Comparison of ENCODE assay signal across 8 mouse cellular contexts in genomic region chr2:39065400-39065987, GRCm38 (mm10). TPM values are rescaled to one million over a fixed set of nuclear protein-coding genes. Genes with fewer than 3 reads are reported as not detected.
DNase-seq lines count a peak whose midpoint lies in the region; ATAC-seq and TF ChIP-seq lines count a peak whose summit lies in the region.

TSS of gene Golga1 (minus strand) at chr2:39065541.

- H3K79me3 ChIP-seq in C2C12 (ENCODE audit: low read depth): peaks cover 10% of the 10 kb centered on the region

- peak within 1 kb of the TSS; percentile 76 for H3ac ChIP-seq in C2C12 (ENCODE audit: control insufficient read depth, insufficient read length, low read depth)

- peak; percentile 98 for DNase-seq in brain, embryonic 14.5 days (ENCODE audit: low read depth)
- peak; percentile 96 for DNase-seq in kidney, postnatal 0 days (ENCODE audit: low spot score)
- DNase-seq in liver, embryonic 11.5 days (ENCODE audit: low spot score): peak; percentile 88
- DNase-seq in naive thymus-derived CD4-positive, alpha-beta T cell, adult 2 months (ENCODE audit: low read depth): peak; percentile 93

- H3K9me3 ChIP-seq in erythroblast, embryonic 14.5 days (ENCODE audit: control insufficient read depth, low read length): no peaks in the 10 kb centered on the region
- H3K9me3 ChIP-seq in heart, embryonic 12.5 days (replicated peaks): no peaks in the 10 kb centered on the region
- H3K9me3 ChIP-seq in kidney, postnatal 0 days (replicated peaks; ENCODE audit: low read length): no peaks in the 10 kb centered on the region
- no peaks in the 10 kb centered on the region for H3K9me3 ChIP-seq in liver, embryonic 11.5 days (ENCODE audit: control insufficient read depth, low read length)
- no peaks in the 10 kb centered on the region for H3K9me3 ChIP-seq in stomach, embryonic 14.5 days (ENCODE audit: control insufficient read depth, low read depth, low read length)

- ATAC-seq in heart, embryonic 12.5 days (ENCODE audit: insufficient number of reproducible peaks, low FRiP score): peak; percentile 97
- ATAC-seq in kidney, postnatal 0 days (replicated peaks; ENCODE audit: low FRiP score, low read depth): peak; percentile 99
- peak; percentile 95 for ATAC-seq in liver, embryonic 11.5 days (replicated peaks; ENCODE audit: low FRiP score)
- ATAC-seq in stomach, embryonic 14.5 days (ENCODE audit: insufficient number of reproducible peaks, insufficient read depth, low FRiP score, low read depth): peak; percentile 96

- H3K27me3 ChIP-seq in C2C12 (ENCODE audit: control insufficient read depth, insufficient read depth, insufficient read length): no peaks in the 10 kb centered on the region
- no peaks in the 10 kb centered on the region for H3K27me3 ChIP-seq in erythroblast, embryonic 14.5 days (ENCODE audit: control insufficient read depth)
- H3K27me3 ChIP-seq in heart, embryonic 12.5 days (replicated peaks): no peaks in the 10 kb centered on the region
- no peaks in the 10 kb centered on the region for H3K27me3 ChIP-seq in kidney, postnatal 0 days (ENCODE audit: insufficient read depth, low read length)
- H3K27me3 ChIP-seq in liver, embryonic 11.5 days (replicated peaks; ENCODE audit: control insufficient read depth, insufficient read depth, low read length): no peaks in the 10 kb centered on the region
- H3K27me3 ChIP-seq in stomach, embryonic 14.5 days (ENCODE audit: control insufficient read depth, insufficient read depth, low read length): no peaks in the 10 kb centered on the region

- WGBS in heart, embryonic 12.5 days: under 1% methylated on average over 50 of the region's 50 CpGs
- WGBS in kidney, postnatal 0 days: under 1% methylated on average over 49 of the region's 50 CpGs
- WGBS in liver, embryonic 11.5 days: under 1% methylated on average over 50 of the region's 50 CpGs
- under 1% methylated on average over 50 of the region's 50 CpGs for WGBS in stomach, embryonic 14.5 days

- peaks cover 29% of the 10 kb centered on the region for H3K36me3 ChIP-seq in C2C12 (ENCODE audit: control insufficient read depth, insufficient read depth)
- H3K36me3 ChIP-seq in erythroblast, embryonic 14.5 days (ENCODE audit: control insufficient read depth): peaks cover 29% of the 10 kb centered on the region
- peaks cover 14% of the 10 kb centered on the region; the same call in 1 of the 2 replicates for H3K36me3 ChIP-seq in heart, embryonic 12.5 days
- 0 out of 2 replicates have a peak, but pooled peaks cover under 1% of the 10 kb centered on the region for H3K36me3 ChIP-seq in kidney, postnatal 0 days (ENCODE audit: insufficient read depth, low read length)
- no peaks in the 10 kb centered on the region for H3K36me3 ChIP-seq in liver, embryonic 11.5 days (ENCODE audit: control insufficient read depth, insufficient read depth, low read length)
- peaks cover 17% of the 10 kb centered on the region for H3K36me3 ChIP-seq in stomach, embryonic 14.5 days (ENCODE audit: control insufficient read depth, insufficient read depth, low read length)

- TF ChIP-seq POLR2A in brain, embryonic 14.5 days (IDR thresholded peaks at IDR 0.05; ENCODE audit: borderline replicate concordance, extremely low read depth, insufficient read depth, insufficient read length, poor library complexity, severe bottlenecking): peak; percentile 88

- H3K27ac ChIP-seq in heart, embryonic 12.5 days (ENCODE audit: poor library complexity, severe bottlenecking): peak within 1 kb of the TSS; percentile 95
- H3K27ac ChIP-seq in kidney, postnatal 0 days: peak within 1 kb of the TSS; percentile 95
- H3K27ac ChIP-seq in liver, embryonic 11.5 days (ENCODE audit: low read depth, low read length): peak within 1 kb of the TSS; percentile 82
- peak within 1 kb of the TSS; percentile 90 for H3K27ac ChIP-seq in stomach, embryonic 14.5 days (ENCODE audit: low read length)

- H3K9ac ChIP-seq in heart, embryonic 12.5 days: peak within 1 kb of the TSS; percentile 97
- peak within 1 kb of the TSS; percentile 87 for H3K9ac ChIP-seq in kidney, postnatal 0 days (ENCODE audit: low read depth, low read length)
- H3K9ac ChIP-seq in liver, embryonic 11.5 days (ENCODE audit: low read depth, low read length): peak within 1 kb of the TSS; percentile 91
- peak within 1 kb of the TSS; percentile 91 for H3K9ac ChIP-seq in stomach, embryonic 14.5 days (replicated peaks; ENCODE audit: low read depth, low read length)

- H3K4me3 ChIP-seq in C2C12 (ENCODE audit: insufficient read depth, poor library complexity, severe bottlenecking): peak within 1 kb of the TSS; percentile 89
- H3K4me3 ChIP-seq in erythroblast, embryonic 14.5 days (replicated peaks): peak within 1 kb of the TSS; percentile 89
- peak within 1 kb of the TSS; percentile 99 for H3K4me3 ChIP-seq in heart, embryonic 12.5 days
- peak within 1 kb of the TSS; percentile 80 for H3K4me3 ChIP-seq in kidney, postnatal 0 days (replicated peaks; ENCODE audit: low read depth, low read length)
- H3K4me3 ChIP-seq in liver, embryonic 11.5 days (ENCODE audit: low read depth, low read length): peak within 1 kb of the TSS; percentile 78
- H3K4me3 ChIP-seq in stomach, embryonic 14.5 days (ENCODE audit: low read depth, low read length): peak within 1 kb of the TSS; percentile 92

- peak within 1 kb of the TSS; percentile 96 for H3K4me2 ChIP-seq in heart, embryonic 12.5 days
- peak within 1 kb of the TSS; percentile 88 for H3K4me2 ChIP-seq in kidney, postnatal 0 days (ENCODE audit: low read length)
- H3K4me2 ChIP-seq in liver, embryonic 11.5 days: peak within 1 kb of the TSS; percentile 81
- peak within 1 kb of the TSS; percentile 61 for H3K4me2 ChIP-seq in stomach, embryonic 14.5 days (replicated peaks; ENCODE audit: low read depth, low read length)

- TF ChIP-seq CTCF in C2C12 (IDR thresholded peaks at IDR 0.05; ENCODE audit: control insufficient read depth, insufficient read depth, insufficient read length): no peak
- no peak for TF ChIP-seq CTCF in brain, embryonic 14.5 days (IDR thresholded peaks at IDR 0.05; ENCODE audit: borderline replicate concordance, extremely low read depth, insufficient read depth, insufficient read length)
- 0 out of 2 replicates have a peak, but pooled peaks have one; percentile 16 for TF ChIP-seq CTCF in kidney, postnatal 0 days (IDR thresholded peaks at IDR 0.05; ENCODE audit: low read depth)

- peaks cover 33% of the 10 kb centered on the region for H3K79me2 ChIP-seq in C2C12 (ENCODE audit: control insufficient read depth, insufficient read depth)

- H3K4me1 ChIP-seq in erythroblast, embryonic 14.5 days (ENCODE audit: control insufficient read depth): peaks cover 26% of the 10 kb centered on the region
- peaks cover 10% of the 10 kb centered on the region for H3K4me1 ChIP-seq in heart, embryonic 12.5 days (replicated peaks)
- H3K4me1 ChIP-seq in kidney, postnatal 0 days (replicated peaks; ENCODE audit: insufficient read depth, low read length): no peaks in the 10 kb centered on the region
- no peaks in the 10 kb centered on the region; the same call in 1 of the 2 replicates for H3K4me1 ChIP-seq in liver, embryonic 11.5 days (replicated peaks; ENCODE audit: control insufficient read depth, insufficient read depth, low read length)
- no peaks in the 10 kb centered on the region for H3K4me1 ChIP-seq in stomach, embryonic 14.5 days (ENCODE audit: control insufficient read depth, insufficient read depth, low read length)

TF ChIP-seq in C2C12, 6 proteins besides CTCF, POLR2A, EP300 and RAD21:
- TF ChIP-seq MYOG (IDR thresholded peaks at IDR 0.05; ENCODE audit: control insufficient read depth, extremely low read depth, insufficient read length) (no peak), CEBPB (IDR thresholded peaks at IDR 0.05; ENCODE audit: low read depth) (no peak), MAX (IDR thresholded peaks at IDR 0.05) (peak; percentile 67)
TF ChIP-seq in C2C12: peak in this region for 1.

RNA-seq across cellular contexts. Expression of gene Golga1, which starts in this region (rescaled TPM):
- polyA plus RNA-seq in C2C12 (2012; fragmentation: generic; extraction: Trizol): 4.1 TPM
- 37.9 and 48.5 TPM in 2 replicates for polyA plus RNA-seq in brain, embryonic 14.5 days (2012; rRNA removed)
- polyA plus RNA-seq in erythroblast, embryonic 14.5 days (2012): 0.09 and 0.15 TPM in 2 replicates
- polyA plus RNA-seq in heart, embryonic 12.5 days (2016; fragmentation: Nextera tagmentation; extraction: Ambion mirVana): 22.0 and 23.3 TPM in 2 replicates
- polyA plus RNA-seq in kidney, postnatal 0 days (2015; fragmentation: Nextera tagmentation; extraction: Ambion mirVana): 26.3 and 28.7 TPM in 2 replicates
- 18.2 and 20.8 TPM in 2 replicates for polyA plus RNA-seq in liver, embryonic 11.5 days (2014; fragmentation: Nextera tagmentation; extraction: Ambion mirVana)
- 36.1 and 38.6 TPM in 2 replicates for polyA plus RNA-seq in stomach, embryonic 14.5 days (2014; fragmentation: Nextera tagmentation; extraction: Ambion mirVana)

Comparison
In these comparisons a context has a peak if more than half of its experiments do, and no peak if none do; other contexts are left out.
1. Peak in every context shown above with its lines: DNase-seq, ATAC-seq, H3K4me3 ChIP-seq and H3K27ac ChIP-seq.